Mouse (Mus musculus): ENCODE data around the gene Dusp2.

Dusp2 gene

GRCm38 (mm10) chr2:127367126-127367820 is 31.3 kb downstream of the Dusp2 start:
- no peak for DNase-seq (ENCODE audit: low spot score)

DNA sequence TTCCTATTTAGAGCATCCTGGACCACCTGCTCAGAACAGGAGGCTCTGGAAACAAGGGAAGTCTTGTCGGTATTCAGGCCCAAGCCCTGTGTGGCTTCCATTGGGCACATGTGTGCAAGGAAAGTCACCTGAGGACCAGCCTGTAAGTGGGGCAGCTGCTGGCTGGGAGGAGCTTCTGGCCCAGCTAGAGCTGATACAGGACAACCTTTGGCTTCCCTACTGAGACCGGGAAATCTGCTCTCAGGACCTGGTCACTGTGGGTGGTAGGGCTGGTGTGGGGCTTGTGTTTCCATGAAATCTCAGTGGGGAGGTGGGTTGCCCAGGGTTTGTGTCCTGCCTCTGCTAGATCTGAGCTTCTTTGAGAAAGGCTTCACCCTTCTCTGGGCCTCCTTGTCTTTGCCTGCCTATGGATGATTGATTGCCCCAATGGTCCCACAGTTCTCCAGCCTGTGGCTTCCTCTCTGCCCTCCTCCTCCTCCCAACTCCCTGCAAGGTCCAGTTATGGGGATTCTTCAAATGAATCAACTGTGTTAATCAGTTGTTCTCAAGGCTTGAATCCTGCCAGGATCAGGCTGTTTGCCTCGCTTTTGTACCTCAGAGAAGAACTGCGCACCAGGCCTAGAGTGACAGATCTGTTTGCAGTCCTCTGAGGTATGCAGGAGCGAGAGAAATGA is 33.9 kb downstream of the Dusp2 start:
- DNase-seq (ENCODE audit: low spot score), result no peak

DNA sequence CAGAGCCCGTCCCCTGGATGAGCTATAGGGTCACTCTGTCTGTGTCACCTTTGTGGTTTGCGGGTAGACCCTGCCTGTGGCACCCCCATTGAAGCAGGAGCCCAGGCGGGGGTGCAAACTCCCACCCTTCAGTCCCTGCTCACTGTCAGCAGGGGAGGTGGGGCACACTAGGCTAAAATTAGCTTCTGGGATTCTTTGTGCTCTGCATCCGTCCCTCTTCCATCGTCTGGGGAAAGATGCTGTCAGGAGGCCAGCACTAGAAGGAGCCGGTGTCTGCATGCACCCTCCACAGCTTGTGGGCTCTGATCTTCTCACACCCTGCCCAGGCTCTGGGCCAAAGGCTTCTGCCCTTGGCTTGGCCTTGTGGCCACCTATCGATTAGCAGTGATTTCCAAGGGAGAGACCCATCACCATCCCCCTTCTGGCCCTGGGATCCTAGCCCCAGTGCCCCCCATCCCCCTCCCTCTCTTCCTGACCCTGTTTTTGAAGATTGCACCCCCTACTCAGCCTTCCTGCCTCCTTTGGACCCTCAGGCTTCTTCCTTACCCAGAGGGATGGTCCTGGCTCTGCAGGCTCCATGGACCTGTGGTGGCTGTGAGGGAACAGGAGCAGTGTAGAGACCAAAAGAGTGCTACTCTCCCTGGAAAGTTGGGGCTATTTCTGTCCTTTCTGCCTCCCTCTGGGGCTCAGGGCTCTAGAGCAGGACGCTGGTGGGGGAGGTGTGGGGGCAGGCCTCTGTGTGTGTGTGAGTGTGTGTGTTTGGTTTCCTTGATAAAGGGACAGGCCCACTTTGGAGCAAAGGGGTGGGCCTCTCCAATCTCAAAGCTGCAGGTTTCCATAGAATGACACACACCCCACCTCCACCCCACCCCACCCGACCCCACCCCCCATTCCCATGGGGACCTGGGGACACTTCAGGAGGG is 34.9 kb downstream of the Dusp2 start:
- no peak for DNase-seq (ENCODE audit: low spot score)

DNA sequence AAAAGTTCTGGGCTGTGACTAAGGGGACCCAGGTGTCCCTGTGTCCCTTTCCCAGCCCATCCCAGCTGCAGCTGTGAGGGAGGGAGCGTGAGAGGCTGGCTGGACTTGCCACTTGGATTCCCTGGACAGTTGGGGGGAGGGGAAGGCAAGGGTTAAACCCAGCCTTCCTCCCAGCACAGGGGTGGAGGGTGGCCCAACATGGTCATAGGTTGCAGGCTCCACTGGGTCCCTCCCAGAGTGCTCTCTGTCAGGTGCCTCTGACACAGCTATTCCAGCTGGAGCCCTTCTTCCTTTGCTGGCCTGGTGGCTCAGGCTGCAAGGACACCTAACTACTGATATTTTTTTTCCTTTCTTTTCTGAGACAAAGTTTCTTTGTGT is 35.5 kb downstream of the Dusp2 start:
- DNase-seq (ENCODE audit: low spot score), result no peak

DNA sequence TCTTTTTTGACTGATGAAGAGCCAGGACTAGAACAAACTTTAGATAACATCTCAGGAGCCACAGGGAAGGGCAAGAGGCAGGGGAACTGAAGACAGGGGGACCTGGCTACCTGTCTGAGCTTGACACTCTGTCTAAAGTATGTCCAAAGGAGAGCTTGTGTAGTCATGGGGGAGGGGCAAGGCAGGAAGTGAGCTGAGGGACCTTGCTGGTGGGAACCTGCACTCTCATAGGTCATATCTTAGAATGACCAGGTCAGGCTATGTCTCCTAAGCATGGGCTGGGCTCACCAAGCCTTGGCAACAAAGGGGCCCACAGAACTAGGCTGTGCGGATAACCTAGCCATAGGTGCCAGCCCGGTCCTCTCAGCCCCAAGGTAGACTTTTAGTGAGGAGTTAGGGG is 36.1 kb downstream of the Dusp2 start:
- DNase-seq (ENCODE audit: low spot score), result no peak

GRCm38 (mm10) chr2:127374131-127374530 is 38.2 kb downstream of the Dusp2 start:
- DNase-seq (ENCODE audit: low spot score), result no peak

GRCm38 (mm10) chr2:127375087-127375486 is 39.1 kb downstream of the Dusp2 start:
- no peak for DNase-seq (ENCODE audit: low spot score)

- no peak for DNase-seq (ENCODE audit: low spot score)
Measured at GRCm38 (mm10) chr2:127375759-127376341, 39.9 kb downstream of the Dusp2 start.

GRCm38 (mm10) chr2:127376423-127377051 is 40.6 kb downstream of the Dusp2 start:
- no peak for DNase-seq (ENCODE audit: low spot score)

GRCm38 (mm10) chr2:127377942-127378610 is 42.1 kb downstream of the Dusp2 start:
- DNase-seq (ENCODE audit: low spot score), result no peak

GRCm38 (mm10) chr2:127378611-127378990 is 42.6 kb downstream of the Dusp2 start:
- DNase-seq (ENCODE audit: low spot score), result no peak

GRCm38 (mm10) chr2:127379250-127379649 is 43.3 kb downstream of the Dusp2 start:
- no peak for DNase-seq (ENCODE audit: low spot score)

- DNase-seq (ENCODE audit: low spot score), result no peak
Measured at GRCm38 (mm10) chr2:127383881-127384280, 47.9 kb downstream of the Dusp2 start.

DNA sequence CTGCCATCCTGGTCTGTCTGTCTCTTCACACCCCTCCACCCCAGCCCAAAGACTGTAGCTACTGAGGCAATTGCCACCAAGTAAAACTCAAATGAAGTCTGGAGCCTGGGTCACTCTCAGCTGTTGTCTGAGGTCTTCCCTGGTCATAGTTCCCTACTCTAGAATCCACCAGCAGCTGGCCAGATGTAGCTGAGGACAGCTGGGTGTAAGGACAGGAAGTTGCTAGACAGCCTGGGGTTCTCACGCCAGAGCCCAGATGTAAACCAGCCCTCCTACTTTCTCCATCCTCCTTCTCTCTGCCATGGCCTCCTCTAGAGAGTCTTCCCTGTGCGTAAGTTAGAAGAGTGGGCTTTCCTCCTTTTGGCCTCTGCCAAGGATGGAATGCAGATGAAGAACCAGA is 51.6 kb downstream of the Dusp2 start:
- no peak for DNase-seq (ENCODE audit: low spot score)
